Mouse (Mus musculus) kidney, embryonic 16.5 days (tissue): ENCODE results near the gene Irx4. TPM values are rescaled to one million over a fixed set of nuclear protein-coding genes. Genes with fewer than 3 reads are reported as not detected.

ENCODE experiments used
- ATAC-seq: fragments of 200-750 bp; cut with Nextera tagmentation; 2 replicates; pipeline ENCODE4 v1.8.0; 2017; ENCODE audit warnings: moderate TSS enrichment; ENCODE audit not compliant: low FRiP score, low TSS enrichment
- H3K27ac ChIP-seq: fragments of 300-500 bp; sonication (generic); 2 replicates; pipeline ENCODE4 v1.5.1; 2014; ENCODE audit warnings: low read length
- H3K27me3 ChIP-seq: fragments of 300-500 bp; sonication (generic); 2 replicates; pipeline ENCODE4 v1.6.1; 2014; ENCODE audit warnings: low read length, control low read depth, mixed read lengths; ENCODE audit not compliant: insufficient read depth
- H3K36me3 ChIP-seq: fragments of 300-500 bp; sonication (generic); 2 replicates; pipeline ENCODE4 v1.6.1; 2014; ENCODE audit warnings: low read length, control low read depth, mixed read lengths; ENCODE audit not compliant: insufficient read depth
- H3K4me1 ChIP-seq: fragments of 300-500 bp; sonication (generic); 2 replicates; pipeline ENCODE4 v1.6.1; 2014; ENCODE audit warnings: low read length, control low read depth, mixed read lengths; ENCODE audit not compliant: insufficient read depth
- H3K4me2 ChIP-seq: fragments of 300-500 bp; sonication (generic); replicated peaks from 2 replicates; pipeline ENCODE4 v1.6.1; 2014; ENCODE audit warnings: low read depth, low read length
- H3K4me3 ChIP-seq: fragments of 300-500 bp; sonication (generic); 2 replicates; pipeline ENCODE4 v1.5.1; 2014; ENCODE audit warnings: mild to moderate bottlenecking, low read length
- H3K9ac ChIP-seq: fragments of 300-500 bp; sonication (generic); replicated peaks from 2 replicates; pipeline ENCODE4 v1.6.1; 2014; ENCODE audit warnings: low read length
- H3K9me3 ChIP-seq: fragments of 300-500 bp; sonication (generic); 2 replicates; pipeline ENCODE4 v1.6.1; 2016; ENCODE audit warnings: low read length, control low read depth
- WGBS: fragments of 180-500 bp; shearing (Covaris S2); extraction: QIAGEN DNeasy Blood & Tissue Kit; methylation state at CpG from one replicate; pipeline ENCODE4 v1.1.7; 2014; 5-methylcytosine and 5-hydroxymethylcytosine counted together
- polyA plus RNA-seq: library from polyadenylated mRNA; unstranded; fragments of >200 nt; fragmentation: Nextera tagmentation; extraction: Ambion mirVana; gene quantifications from 2 replicates; pipeline ENCODE4 v1.2.1, GENCODE M21; 2015

Gene Irx4
- polyA plus RNA-seq, 1 experiment from 2014 or later, result 0.30 TPM

DNA sequence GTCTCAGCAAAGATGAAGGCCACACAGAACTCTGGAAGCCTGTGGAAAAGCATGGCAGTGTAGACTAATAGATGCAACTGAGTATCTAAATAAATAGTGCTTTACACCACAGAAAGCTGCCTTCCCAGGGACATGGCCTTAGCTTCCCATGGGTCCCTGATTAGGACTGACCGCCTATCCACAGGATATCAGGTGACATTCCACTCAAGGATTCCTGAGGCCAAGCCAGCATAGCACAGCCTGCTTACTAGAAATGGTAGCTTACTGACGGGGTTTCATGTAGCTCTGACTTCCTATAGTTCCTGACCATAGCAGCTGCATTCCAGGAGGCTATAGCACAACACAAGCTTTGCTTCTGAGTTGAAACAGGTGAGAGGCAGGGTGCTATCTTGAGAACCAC is 22.1 kb downstream of the Irx4 start:
- ATAC-seq, result no peak
- H3K9ac ChIP-seq, result no peak overlapping the region
- H3K27me3 ChIP-seq, result no peaks in the 10 kb centered on the region
- H3K9me3 ChIP-seq, result no peaks in the 10 kb centered on the region
- H3K4me2 ChIP-seq, result no peak overlapping the region
- no peak overlapping the region for H3K27ac ChIP-seq
- H3K36me3 ChIP-seq, result no peaks in the 10 kb centered on the region
- H3K4me3 ChIP-seq, result no peak overlapping the region
- WGBS, result 49% methylated on average over 2 of the region's 2 CpGs
- H3K4me1 ChIP-seq, result no peaks in the 10 kb centered on the region

DNA sequence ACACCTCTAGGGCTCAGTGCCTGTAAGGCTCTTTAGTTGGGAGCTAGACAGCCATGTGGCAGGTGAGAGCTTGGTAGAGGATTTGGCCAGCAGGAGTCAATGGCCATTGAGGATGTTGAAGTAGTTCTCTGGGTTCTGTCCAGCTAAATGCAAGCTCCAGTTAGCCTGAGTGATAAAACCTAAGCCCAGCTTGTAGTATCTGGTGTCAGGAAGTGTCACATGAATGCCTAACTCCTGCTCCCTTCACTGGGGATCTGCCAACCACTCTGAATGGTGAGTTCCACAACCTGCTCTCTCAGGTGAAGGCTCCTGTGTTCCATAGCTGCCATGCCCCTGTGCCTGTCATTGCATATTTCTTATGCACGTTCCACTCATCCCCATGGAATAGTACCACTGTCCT is 23.3 kb downstream of the Irx4 start:
- Histone ChIP-seq H3K27ac (no peak overlapping the region), H3K36me3 (no peaks in the 10 kb centered on the region), H3K9me3 (no peaks in the 10 kb centered on the region), H3K9ac (no peak overlapping the region), H3K4me2 (no peak overlapping the region), H3K4me1 (no peaks in the 10 kb centered on the region), H3K27me3 (0 out of 2 replicates have a peak, but pooled peaks cover 2% of the 10 kb centered on the region), H3K4me3 (no peak overlapping the region)
- ATAC-seq, result no peak
- 92% methylated on average over 1 of the region's 1 CpGs for WGBS

DNA sequence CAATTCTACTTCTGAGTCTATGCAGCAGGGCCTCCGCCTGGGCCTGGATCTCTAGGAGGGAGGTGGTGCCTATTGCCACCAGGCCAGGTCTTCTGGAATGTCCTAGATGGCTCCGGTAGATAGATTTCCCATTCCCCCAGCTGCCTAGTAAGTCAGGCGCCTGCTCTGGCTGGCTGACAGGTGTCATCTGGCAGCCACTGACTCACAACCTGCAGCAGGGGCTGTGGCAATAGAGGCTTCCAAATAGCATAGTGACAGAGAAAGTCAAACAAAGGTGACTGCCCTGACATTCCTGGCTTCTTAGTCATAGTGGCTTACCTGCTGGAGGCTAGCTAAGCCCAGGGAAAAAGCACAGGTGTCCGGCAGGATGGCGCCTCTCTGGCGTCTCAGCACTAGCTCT is 29.9 kb downstream of the Irx4 start:
- ATAC-seq, result no peak
- no peaks in the 10 kb centered on the region for H3K36me3 ChIP-seq
- no peak overlapping the region for H3K4me3 ChIP-seq
- no peaks in the 10 kb centered on the region; the same call in 1 of the 2 replicates for H3K9me3 ChIP-seq
- no peak overlapping the region for H3K9ac ChIP-seq
- 72% methylated on average over 6 of the region's 6 CpGs for WGBS
- H3K27ac ChIP-seq, result no peak overlapping the region
- H3K4me1 ChIP-seq, result no peaks in the 10 kb centered on the region
- H3K4me2 ChIP-seq, result no peak overlapping the region
- H3K27me3 ChIP-seq, result 0 out of 2 replicates have a peak, but pooled peaks cover 2% of the 10 kb centered on the region

DNA sequence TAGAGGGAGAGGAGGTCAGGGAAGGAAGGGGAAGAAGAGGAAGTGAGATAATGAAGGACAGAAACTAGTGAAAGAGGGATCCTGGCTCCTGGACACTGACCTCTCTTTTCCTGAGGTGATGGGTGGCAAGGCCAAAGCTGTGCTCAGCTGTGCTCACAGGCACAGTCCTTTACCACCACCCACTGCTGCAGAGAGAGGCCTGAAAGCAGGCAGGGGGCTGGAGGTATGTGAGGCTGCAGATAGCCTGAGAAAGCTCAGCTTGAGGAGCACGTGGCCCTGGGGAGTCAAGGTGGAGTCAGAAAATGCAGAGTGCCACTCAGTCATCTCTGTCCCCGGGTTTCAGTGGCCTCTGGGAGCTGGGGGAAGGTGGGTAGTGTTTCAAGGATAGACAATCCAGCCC is 30.8 kb downstream of the Irx4 start:
- Histone ChIP-seq H3K4me2 (no peak overlapping the region), H3K9ac (no peak overlapping the region), H3K27ac (no peak overlapping the region), H3K9me3 (no peaks in the 10 kb centered on the region; the same call in 1 of the 2 replicates), H3K4me1 (no peaks in the 10 kb centered on the region), H3K36me3 (no peaks in the 10 kb centered on the region), H3K27me3 (0 out of 2 replicates have a peak, but pooled peaks cover 2% of the 10 kb centered on the region), H3K4me3 (no peak overlapping the region)
- 17% methylated on average over 2 of the region's 2 CpGs for WGBS
- no peak for ATAC-seq

- Histone ChIP-seq H3K4me3 (no peak overlapping the region), H3K9me3 (no peaks in the 10 kb centered on the region; the same call in 1 of the 2 replicates), H3K36me3 (no peaks in the 10 kb centered on the region), H3K4me1 (no peaks in the 10 kb centered on the region), H3K4me2 (no peak overlapping the region), H3K9ac (no peak overlapping the region), H3K27me3 (no peaks in the 10 kb centered on the region), H3K27ac (no peak overlapping the region)
- 73% methylated on average over 4 of the region's 4 CpGs for WGBS
- ATAC-seq, result no peak
Observed at GRCm38 (mm10) chr13:73298717-73299116, 38.4 kb downstream of the Irx4 start.

GRCm38 (mm10) chr13:73299322-73299721 is 39.0 kb downstream of the Irx4 start:
- H3K4me2 ChIP-seq, result no peak overlapping the region
- ATAC-seq, result no peak
- WGBS, result 89% methylated on average over 5 of the region's 5 CpGs
- H3K9ac ChIP-seq, result no peak overlapping the region
- no peak overlapping the region for H3K4me3 ChIP-seq
- no peaks in the 10 kb centered on the region for H3K27me3 ChIP-seq
- no peaks in the 10 kb centered on the region for H3K36me3 ChIP-seq
- H3K9me3 ChIP-seq, result no peaks in the 10 kb centered on the region; the same call in 1 of the 2 replicates
- no peaks in the 10 kb centered on the region for H3K4me1 ChIP-seq
- H3K27ac ChIP-seq, result no peak overlapping the region

- Histone ChIP-seq H3K27ac (no peak overlapping the region), H3K27me3 (0 out of 2 replicates have a peak, but pooled peaks cover 4% of the 10 kb centered on the region), H3K36me3 (no peaks in the 10 kb centered on the region), H3K9ac (no peak overlapping the region), H3K4me1 (no peaks in the 10 kb centered on the region), H3K4me2 (no peak overlapping the region), H3K4me3 (no peak overlapping the region), H3K9me3 (no peaks in the 10 kb centered on the region)
- ATAC-seq, result no peak
- 42% methylated on average over 6 of the region's 6 CpGs for WGBS
Observed at GRCm38 (mm10) chr13:73304729-73305128, 44.5 kb downstream of the Irx4 start.

DNA sequence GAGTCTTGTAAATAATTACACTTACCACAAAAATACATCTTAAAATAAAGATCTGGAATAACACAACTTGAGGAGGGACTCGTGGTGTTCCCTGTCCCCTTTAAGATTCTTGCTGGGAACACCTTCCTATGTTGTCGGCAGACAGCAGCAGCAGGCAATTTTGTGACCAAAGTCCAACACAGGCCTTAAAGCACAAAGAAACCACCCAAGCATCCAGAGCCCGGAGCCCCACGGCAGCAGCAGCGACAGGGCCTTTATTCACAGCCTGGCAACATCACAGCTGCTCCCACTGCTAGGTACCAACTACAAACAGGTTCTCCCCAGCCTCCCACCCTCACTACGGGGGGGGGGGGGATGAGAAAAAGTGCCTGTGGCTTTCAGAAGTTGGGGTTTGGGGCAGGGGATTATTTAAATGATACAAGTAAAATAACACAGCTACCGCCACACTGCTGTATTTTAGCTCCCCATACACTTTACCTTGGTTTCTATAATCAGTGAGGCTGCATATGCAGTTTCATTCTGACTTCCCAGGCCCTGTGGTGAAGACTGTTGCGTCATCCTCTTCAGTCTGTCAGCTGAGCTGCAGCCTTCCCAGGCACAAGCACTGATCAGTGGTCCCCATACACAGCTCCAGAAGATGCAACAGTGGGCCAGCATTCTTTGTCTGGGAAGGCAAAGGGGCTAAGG is 45.3 kb downstream of the Irx4 start:
- no peak for ATAC-seq
- H3K4me1 ChIP-seq, result no peaks in the 10 kb centered on the region
- H3K27me3 ChIP-seq, result 0 out of 2 replicates have a peak, but pooled peaks cover 10% of the 10 kb centered on the region
- no peak overlapping the region for H3K9ac ChIP-seq
- no peak overlapping the region for H3K27ac ChIP-seq
- no peaks in the 10 kb centered on the region for H3K36me3 ChIP-seq
- H3K4me2 ChIP-seq, result no peak overlapping the region
- H3K4me3 ChIP-seq, result no peak overlapping the region
- H3K9me3 ChIP-seq, result no peaks in the 10 kb centered on the region
- 57% methylated on average over 8 of the region's 8 CpGs for WGBS

DNA sequence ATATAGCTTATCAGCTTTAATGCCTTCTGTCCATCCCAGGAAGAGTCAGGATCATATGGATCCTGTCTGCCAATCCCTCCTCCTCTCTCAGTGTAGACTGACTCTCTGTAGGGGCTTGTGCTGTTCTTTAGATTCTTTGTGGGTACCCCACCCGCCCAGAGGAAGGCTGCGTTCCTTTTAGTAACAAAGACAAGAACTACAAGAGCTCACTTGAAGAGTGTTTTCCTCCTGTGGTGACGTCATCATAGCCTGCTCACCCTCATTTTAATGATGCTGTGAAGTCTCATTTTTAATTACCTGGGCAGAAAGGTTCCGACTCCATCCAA is 45.8 kb downstream of the Irx4 start:
- H3K4me1 ChIP-seq, result no peaks in the 10 kb centered on the region
- ATAC-seq, result no peak
- H3K4me3 ChIP-seq, result no peak overlapping the region
- H3K27me3 ChIP-seq, result 0 out of 2 replicates have a peak, but pooled peaks cover 10% of the 10 kb centered on the region
- H3K27ac ChIP-seq, result no peak overlapping the region
- no peak overlapping the region for H3K9ac ChIP-seq
- WGBS, result 76% methylated on average over 4 of the region's 4 CpGs
- H3K36me3 ChIP-seq, result no peaks in the 10 kb centered on the region
- no peak overlapping the region for H3K4me2 ChIP-seq
- no peaks in the 10 kb centered on the region for H3K9me3 ChIP-seq

GRCm38 (mm10) chr13:73306430-73306829 is 46.2 kb downstream of the Irx4 start:
- H3K4me1 ChIP-seq, result no peaks in the 10 kb centered on the region
- ATAC-seq, result no peak
- no peak overlapping the region for H3K27ac ChIP-seq
- H3K9ac ChIP-seq, result no peak overlapping the region
- WGBS, result 73% methylated on average over 4 of the region's 4 CpGs
- H3K36me3 ChIP-seq, result no peaks in the 10 kb centered on the region
- H3K27me3 ChIP-seq, result 0 out of 2 replicates have a peak, but pooled peaks cover 10% of the 10 kb centered on the region
- H3K4me3 ChIP-seq, result no peak overlapping the region
- H3K4me2 ChIP-seq, result no peak overlapping the region
- H3K9me3 ChIP-seq, result no peaks in the 10 kb centered on the region
